Mouse (Mus musculus): ENCODE measurements around the gene Gm4791. TPM values are rescaled to one million over a fixed set of nuclear protein-coding genes. Genes with fewer than 3 reads are reported as not detected.

Gene Gm4791
- total and polyA plus RNA-seq, 3 experiments: not detected

DNA sequence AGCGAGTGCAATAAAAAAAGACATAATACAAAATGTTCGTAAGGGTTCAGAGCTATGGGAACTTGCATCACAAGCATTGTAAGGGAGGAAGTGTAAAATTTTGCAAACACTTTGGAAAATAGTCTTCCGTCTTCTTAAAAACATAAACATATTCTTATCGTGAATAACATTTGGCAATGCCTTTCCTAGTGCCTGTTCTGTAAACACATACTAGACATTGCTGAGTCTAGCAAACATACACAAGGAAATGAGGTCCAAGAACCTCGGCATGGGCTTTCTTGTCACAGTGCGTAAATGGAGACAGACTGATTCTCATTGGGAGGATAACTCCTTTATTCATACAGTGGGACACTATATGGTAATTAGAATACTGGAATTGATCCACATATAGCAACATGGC is 43.0 kb downstream of the Gm4791 start:
- DNase-seq (ENCODE audit: low read depth, low spot score): no peak
- no peaks in the 10 kb centered on the region for H3K79me2 ChIP-seq (ENCODE audit: control insufficient read depth, insufficient read depth, low read length, poor library complexity)
- H3K4me3 ChIP-seq (ENCODE audit: control insufficient read depth in 1 of 2, insufficient read depth in 1 of 2, low read depth in 2 of 2, low read length in 2 of 2): no peak overlapping the region
- no peaks in the 10 kb centered on the region for H3K36me3 ChIP-seq (ENCODE audit: control insufficient read depth in 1 of 2, insufficient read depth in 2 of 2, low read length in 2 of 2)
- H3K27ac ChIP-seq (ENCODE audit: control insufficient read depth, low read depth, low read length): no peak overlapping the region
- H3K4me1 ChIP-seq (ENCODE audit: control insufficient read depth in 1 of 2, insufficient read depth in 2 of 2, low read length in 2 of 2): no peaks in the 10 kb centered on the region
- TF ChIP-seq TCF12 (IDR thresholded peaks at IDR 0.05; ENCODE audit: low read depth, low read length) (no peak), RCOR1 (IDR thresholded peaks at IDR 0.05; ENCODE audit: low read depth, low read length) (no peak), CHD2 (IDR thresholded peaks at IDR 0.05; ENCODE audit: low read length) (no peak), KAT2A (conservative IDR thresholded peaks at IDR 0.05; ENCODE audit: low read depth, low read length) (no peak), EP300 (IDR thresholded peaks at IDR 0.05; ENCODE audit: low read depth in 1 of 2, low read length in 2 of 2) (no peak)
- no peaks in the 10 kb centered on the region for H3K9me3 ChIP-seq (replicated peaks; ENCODE audit: insufficient read depth, low read length)
- H3K9ac ChIP-seq (ENCODE audit: control insufficient read depth, low read depth, low read length, poor library complexity, severe bottlenecking): no peak overlapping the region
- no peaks in the 10 kb centered on the region for H3K27me3 ChIP-seq (ENCODE audit: control insufficient read depth in 1 of 2, insufficient read depth in 2 of 2, low read length in 2 of 2)

Measured in MEL (cell line).